Mouse (Mus musculus): Measurements from ENCODE around the gene Tmem107. TPM values are rescaled to one million over a fixed set of nuclear protein-coding genes. Genes with fewer than 3 reads are reported as not detected.

The Tmem107 gene
- total and polyA plus RNA-seq, 2 experiments from 2014 or later: 27.8 to 61.8 TPM

GRCm38 (mm10) chr11:69094697-69095429, 24.3 kb downstream of the Tmem107 start, which contains the start of gene Per1:
Gene Per1 (plus strand): TSS chr11:69095217.
- H3K4me1 ChIP-seq (ENCODE audit: insufficient read depth, low read length): peaks cover 26% of the 10 kb centered on the region
- H3K36me3 ChIP-seq (ENCODE audit: insufficient read depth, low read length): peaks cover 12% of the 10 kb centered on the region; the same call in 1 of the 2 replicates
- WGBS: 1% methylated on average over 37 of the region's 37 CpGs

GRCm38 (mm10) chr11:69095511-69096231, 25.1 kb downstream of the Tmem107 start:
- no peaks in the 10 kb centered on the region for H3K27me3 ChIP-seq (ENCODE audit: insufficient read depth, low read length)
- peak overlapping the region; percentile 94 for H3K4me2 ChIP-seq (ENCODE audit: low read depth, low read length, poor library complexity, severe bottlenecking)
- 0 out of 2 replicates have a peak, but pooled peaks cover 6% of the 10 kb centered on the region for H3K36me3 ChIP-seq (ENCODE audit: insufficient read depth, low read length)
- DNase-seq (ENCODE audit: low spot score) (no peak), ATAC-seq (ENCODE audit: low FRiP score) (no peak)
- peak overlapping the region; percentile 44 for H3K4me3 ChIP-seq (ENCODE audit: low read depth, low read length)
- no peak for TF ChIP-seq CTCF (IDR thresholded peaks at IDR 0.05)
- peaks cover 25% of the 10 kb centered on the region for H3K4me1 ChIP-seq (ENCODE audit: insufficient read depth, low read length)
- H3K9ac ChIP-seq (replicated peaks; ENCODE audit: low read length, poor library complexity, severe bottlenecking): peak overlapping the region; percentile 61
- H3K9me3 ChIP-seq (ENCODE audit: low read length): no peaks in the 10 kb centered on the region
- WGBS: 2% methylated on average over 27 of the region's 27 CpGs
- peak overlapping the region; percentile 83 for H3K27ac ChIP-seq (ENCODE audit: low read depth, low read length)

More at GRCm38 (mm10) chr11:69094697-69095429, 24.3 kb downstream of the Tmem107 start, which contains the start of gene Per1:
- H3K9ac ChIP-seq (replicated peaks; ENCODE audit: low read length, poor library complexity, severe bottlenecking): peak within 1 kb of the TSS; percentile 61
- peak within 1 kb of the TSS; percentile 44 for H3K4me3 ChIP-seq (ENCODE audit: low read depth, low read length)
- peak within 1 kb of the TSS; percentile 94 for H3K4me2 ChIP-seq (ENCODE audit: low read depth, low read length, poor library complexity, severe bottlenecking)
- H3K27ac ChIP-seq (ENCODE audit: low read depth, low read length): peak within 1 kb of the TSS; percentile 88
- DNase-seq (ENCODE audit: low spot score) (peak; percentile 100), ATAC-seq (ENCODE audit: low FRiP score) (peak; percentile 94)
- TF ChIP-seq CTCF (IDR thresholded peaks at IDR 0.05): no peak
- no peaks in the 10 kb centered on the region for H3K9me3 ChIP-seq (ENCODE audit: low read length)
- no peaks in the 10 kb centered on the region for H3K27me3 ChIP-seq (ENCODE audit: insufficient read depth, low read length)

GRCm38 (mm10) chr11:69096360-69096986, 25.9 kb downstream of the Tmem107 start:
- H3K4me1 ChIP-seq (ENCODE audit: insufficient read depth, low read length): peaks cover 23% of the 10 kb centered on the region
- 14% methylated on average over 9 of the region's 9 CpGs for WGBS
- no peaks in the 10 kb centered on the region for H3K27me3 ChIP-seq (ENCODE audit: insufficient read depth, low read length)
- peaks cover 10% of the 10 kb centered on the region for H3K36me3 ChIP-seq (ENCODE audit: insufficient read depth, low read length)
- no peaks in the 10 kb centered on the region for H3K9me3 ChIP-seq (ENCODE audit: low read length)
- peak overlapping the region; percentile 94 for H3K4me2 ChIP-seq (ENCODE audit: low read depth, low read length, poor library complexity, severe bottlenecking)
- H3K27ac ChIP-seq (ENCODE audit: low read depth, low read length): peak overlapping the region; percentile 83
- DNase-seq (ENCODE audit: low spot score): no peak
- H3K9ac ChIP-seq (replicated peaks; ENCODE audit: low read length, poor library complexity, severe bottlenecking): peak overlapping the region; percentile 61
- TF ChIP-seq CTCF (IDR thresholded peaks at IDR 0.05): no peak
- peak overlapping the region; percentile 44 for H3K4me3 ChIP-seq (ENCODE audit: low read depth, low read length)
- no peak for ATAC-seq (ENCODE audit: low FRiP score)

- 2% methylated on average over 28 of the region's 29 CpGs for WGBS
- no peak for TF ChIP-seq CTCF (IDR thresholded peaks at IDR 0.05)
- peaks cover 12% of the 10 kb centered on the region for H3K36me3 ChIP-seq (ENCODE audit: insufficient read depth, low read length)
Observed at GRCm38 (mm10) chr11:69096987-69097900, 26.6 kb downstream of the Tmem107 start.

More at GRCm38 (mm10) chr11:69096987-69097900, 26.6 kb downstream of the Tmem107 start:
- Histone ChIP-seq H3K27ac (ENCODE audit: low read depth, low read length) (peak overlapping the region; percentile 83), H3K4me2 (ENCODE audit: low read depth, low read length, poor library complexity, severe bottlenecking) (peak overlapping the region; percentile 94), H3K4me1 (ENCODE audit: insufficient read depth, low read length) (peaks cover 23% of the 10 kb centered on the region), H3K27me3 (ENCODE audit: insufficient read depth, low read length) (no peaks in the 10 kb centered on the region), H3K4me3 (ENCODE audit: low read depth, low read length) (peak overlapping the region; percentile 29), H3K9me3 (ENCODE audit: low read length) (no peaks in the 10 kb centered on the region), H3K9ac (replicated peaks; ENCODE audit: low read length, poor library complexity, severe bottlenecking) (peak overlapping the region; percentile 52)
- peak; percentile 2 for ATAC-seq (ENCODE audit: low FRiP score)
- DNase-seq (ENCODE audit: low spot score): peak; percentile 92
